Mouse (Mus musculus) CD4-positive, CD25-positive, alpha-beta regulatory T cell, adult 2 months (primary cell): ENCODE data around the gene Sik3.
"Not testable (repeated sequence)": the region's sequence is repeated elsewhere in the genome, so short reads cannot be mapped to it uniquely, and the experiment has no call there.

Experiments
- DNase-seq: peaks from one replicate; pipeline ENCODE4 v3.0.0-alpha.2; 2012; ENCODE audit warnings: low read depth, low spot score

Sik3 gene

DNA sequence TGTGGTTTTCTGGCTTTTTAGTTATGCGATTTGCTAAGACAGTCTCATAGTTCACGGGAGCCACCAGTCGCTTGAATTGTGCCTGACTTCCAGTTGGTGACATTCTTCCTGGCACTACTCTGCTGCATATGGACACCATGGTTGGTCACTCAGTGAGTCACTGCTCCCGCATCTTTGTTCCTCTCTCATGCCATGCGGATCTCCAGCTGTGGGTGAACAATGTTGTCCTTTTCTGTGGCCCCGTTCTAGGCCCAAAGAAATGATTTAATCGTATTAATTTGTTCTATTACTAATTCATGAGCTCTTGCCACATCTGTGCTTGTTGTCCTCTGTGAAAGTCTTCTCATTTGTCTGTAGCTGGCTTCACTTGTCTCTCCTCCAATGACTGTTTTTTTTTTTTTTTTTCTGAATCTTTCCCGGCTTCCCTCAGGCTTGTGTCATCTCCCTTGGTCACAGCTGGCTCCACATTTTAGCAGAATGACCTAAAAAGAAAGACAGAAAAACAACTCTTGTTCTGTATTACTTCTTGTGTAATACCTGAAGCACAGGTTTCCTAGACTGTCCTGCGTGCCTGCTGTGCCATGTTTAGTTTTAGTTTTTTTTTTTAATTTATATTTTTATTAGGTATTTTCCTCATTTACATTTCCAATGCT lies 40.5 kb downstream of the Sik3 start:
- DNase-seq: no peak

DNA sequence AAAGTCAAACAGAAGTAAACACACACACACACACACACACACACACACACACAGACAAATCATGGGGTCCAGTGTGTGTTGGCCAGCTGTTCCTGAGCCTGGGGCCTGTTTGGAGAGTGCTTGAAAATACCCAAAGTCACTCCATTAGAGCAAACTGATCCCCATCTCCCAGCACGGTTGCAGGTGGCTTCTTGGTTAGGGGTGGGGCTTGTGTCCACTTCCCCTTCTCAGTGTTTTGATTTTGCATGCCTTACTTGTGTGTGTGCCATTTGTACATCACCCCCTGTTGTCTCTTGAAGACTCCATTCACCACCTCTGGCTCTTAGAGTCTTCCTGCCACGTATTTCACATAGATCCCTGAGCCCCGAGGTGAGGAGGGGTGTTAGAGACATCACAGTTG lies 45.4 kb downstream of the Sik3 start:
- no peak for DNase-seq

DNA sequence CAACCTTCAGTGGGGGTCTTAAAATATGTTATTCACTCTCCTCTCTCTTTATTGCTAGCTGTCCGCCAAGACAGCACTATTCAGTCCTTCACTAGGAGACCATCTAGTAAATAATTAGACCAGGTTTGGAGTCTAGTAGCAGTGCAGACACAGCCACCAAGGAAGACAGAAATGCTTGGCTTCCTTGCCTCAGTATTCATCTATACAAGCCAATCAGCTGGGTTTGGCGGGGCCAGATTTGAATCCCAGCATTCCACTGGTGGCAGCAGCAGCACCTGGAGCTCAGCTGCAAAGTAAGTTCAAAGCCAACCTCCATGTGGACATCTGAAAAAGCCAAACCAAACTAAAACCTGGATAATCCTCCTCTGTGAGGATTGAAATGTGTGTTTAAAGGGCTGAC lies 47.6 kb downstream of the Sik3 start:
- no peak for DNase-seq

DNA sequence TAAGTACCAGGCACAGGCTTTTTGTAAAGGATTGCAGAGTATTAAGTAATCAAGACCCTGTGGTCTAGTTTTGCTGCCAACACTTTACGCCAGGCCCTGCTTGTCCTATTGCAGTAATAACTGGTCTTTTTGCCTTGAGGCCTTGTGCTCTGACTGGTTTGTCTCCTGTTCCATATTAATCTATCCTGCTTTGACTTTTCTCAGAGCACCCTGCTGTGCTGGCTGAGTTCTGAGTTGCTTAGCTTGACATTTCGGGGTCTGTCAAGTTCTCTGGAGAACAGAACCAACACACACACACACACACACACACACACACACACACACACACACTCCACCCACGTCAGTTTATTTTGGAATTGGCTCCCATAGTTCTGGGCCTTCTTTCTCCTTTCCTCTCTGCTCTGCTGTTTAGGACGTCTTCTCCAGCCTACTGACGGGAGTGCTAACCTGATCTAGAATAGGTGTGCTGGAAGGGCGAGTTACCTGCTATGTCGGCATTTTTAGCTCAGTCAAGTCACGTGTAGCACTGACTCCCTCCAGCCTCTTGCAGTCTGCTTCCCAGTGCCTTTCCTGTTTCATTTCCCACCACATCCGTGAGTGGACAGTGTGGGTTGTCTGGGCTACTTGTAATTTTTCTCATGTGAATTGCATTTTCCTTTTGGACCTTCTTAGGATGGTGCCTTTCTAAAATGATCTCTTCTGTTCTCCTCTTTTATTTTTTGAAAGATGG lies 49.2 kb downstream of the Sik3 start:
- DNase-seq: no peak

DNA sequence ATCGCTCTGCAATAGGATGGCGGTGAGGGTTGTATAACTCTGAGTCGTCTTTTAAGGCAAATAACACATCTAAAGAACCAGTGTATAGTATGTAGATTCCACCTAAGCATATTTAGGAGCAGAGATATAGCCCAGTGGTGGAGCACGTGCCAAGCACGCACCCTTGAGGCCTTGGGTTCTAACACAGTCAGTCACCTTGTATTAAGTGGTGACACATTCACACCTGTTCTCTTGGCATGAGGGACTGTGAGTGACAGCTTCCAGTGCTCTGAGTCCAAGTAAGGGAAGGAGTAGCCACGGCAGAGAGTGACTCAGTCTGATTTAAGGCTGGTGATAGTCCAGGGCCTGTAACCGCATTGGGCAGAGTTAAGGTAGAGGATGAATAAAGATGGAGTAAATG lies 51.7 kb downstream of the Sik3 start:
- no peak for DNase-seq

DNA sequence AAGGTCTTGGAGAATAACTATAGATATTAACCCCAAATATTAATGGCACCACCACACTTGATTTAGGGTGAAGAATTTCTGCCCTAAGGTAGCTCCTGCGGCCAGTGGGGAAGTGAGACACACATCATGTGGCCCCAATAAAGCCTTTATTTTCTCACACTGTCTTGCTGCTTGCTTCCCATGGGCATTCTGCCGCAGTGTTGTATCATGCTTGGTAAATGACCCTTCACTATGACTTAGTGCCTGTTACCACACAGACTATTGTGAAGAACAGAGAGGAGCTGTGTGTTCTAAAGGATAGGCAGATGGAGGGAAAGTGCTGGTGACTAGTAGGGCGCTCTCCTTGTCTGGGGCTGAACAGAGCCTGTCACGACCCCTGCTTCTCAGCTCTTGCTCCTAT lies 54.1 kb downstream of the Sik3 start:
- DNase-seq: no peak

DNA sequence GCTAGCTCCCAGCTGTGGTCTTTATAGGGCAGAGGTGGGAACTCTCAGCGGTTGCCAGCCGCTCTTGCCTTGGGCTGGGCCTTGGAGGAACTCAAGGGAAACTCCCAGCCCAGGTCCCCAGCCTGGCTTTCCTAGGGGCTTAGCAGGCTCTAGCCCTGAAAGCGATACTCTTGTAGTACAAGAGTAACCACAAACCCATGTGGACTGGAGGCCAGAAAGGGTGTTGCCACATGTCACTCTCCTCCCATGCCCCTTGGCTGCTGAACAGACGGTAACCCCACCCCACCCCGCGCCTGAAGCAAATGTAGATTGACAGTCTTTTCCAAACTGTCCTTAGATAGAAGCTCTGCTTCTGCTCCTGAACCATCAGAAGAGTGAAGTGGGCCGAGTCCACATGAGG lies 55.1 kb downstream of the Sik3 start:
- no peak for DNase-seq

DNA sequence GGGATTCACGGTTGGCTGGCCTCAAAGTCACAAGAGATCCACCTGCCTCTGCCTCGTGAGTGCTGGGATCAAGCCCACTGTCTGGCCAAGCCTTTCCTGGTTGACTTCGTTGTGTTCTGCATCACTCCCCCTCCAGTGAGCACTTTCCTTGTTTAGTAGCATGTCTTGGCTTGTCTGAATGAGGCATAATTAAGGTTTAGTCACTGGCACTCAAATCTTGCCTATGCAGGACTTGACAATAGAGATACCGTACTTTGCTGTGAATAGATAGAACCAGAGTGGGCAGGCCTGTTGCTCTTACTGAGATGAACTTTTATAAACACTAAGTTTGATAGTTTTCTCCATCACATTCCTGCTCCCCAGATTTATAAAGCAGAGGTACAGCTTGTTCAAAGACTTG lies 56.4 kb downstream of the Sik3 start:
- no peak for DNase-seq

DNA sequence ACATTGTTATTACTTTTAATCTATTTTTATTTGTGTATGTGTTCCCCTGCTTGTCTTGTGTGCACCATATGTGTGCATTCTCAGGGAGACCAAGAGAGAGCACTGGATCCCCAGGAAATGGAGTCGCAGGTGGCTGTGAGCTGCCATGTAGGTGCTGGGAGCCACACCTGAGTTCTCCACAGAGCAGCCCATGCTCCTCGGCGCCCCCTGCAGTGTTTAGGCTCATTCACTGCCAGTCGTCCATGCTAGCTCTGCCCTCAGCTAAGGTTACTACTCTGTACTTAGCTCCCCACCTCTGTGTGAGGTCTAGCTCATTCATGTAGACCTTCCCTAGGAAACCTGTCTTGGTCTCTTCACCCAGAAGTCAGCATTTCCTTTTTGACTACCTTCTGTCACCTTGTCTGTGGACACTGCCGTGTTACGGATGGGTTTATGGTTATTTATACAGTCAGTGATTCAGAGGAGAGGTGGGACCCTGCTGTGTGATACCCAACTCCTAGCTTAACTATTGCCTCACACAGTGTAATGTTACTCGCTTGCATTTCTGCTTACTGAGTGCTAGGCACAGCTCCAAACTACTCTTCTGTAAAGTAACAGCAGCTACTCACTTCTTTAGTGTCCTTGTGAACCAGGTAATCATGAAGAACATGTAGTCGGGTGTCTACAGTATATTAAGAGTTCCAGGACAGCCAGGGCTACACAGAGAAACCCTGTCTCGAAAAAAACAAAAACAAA lies 59.6 kb downstream of the Sik3 start:
- peak; percentile 37 for DNase-seq

DNA sequence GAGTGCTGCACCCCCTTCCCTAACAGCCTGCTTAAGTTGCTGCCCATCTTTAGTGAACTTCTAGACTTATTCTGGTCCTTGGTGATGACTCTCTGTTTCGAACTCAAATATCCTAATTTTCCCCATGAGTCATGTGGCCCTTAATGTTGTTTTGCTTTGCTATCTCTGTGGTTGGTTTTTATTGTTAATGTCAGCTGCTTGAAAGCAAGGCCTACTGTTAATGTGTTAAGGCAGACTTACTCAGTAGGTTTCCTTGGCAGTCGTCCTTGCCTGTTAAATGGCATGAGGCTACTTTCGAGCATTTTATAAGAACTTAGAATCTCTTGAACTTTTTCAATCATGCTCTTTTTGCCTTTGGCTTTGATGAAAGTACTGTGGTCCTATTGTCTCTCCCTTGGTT lies 60.8 kb downstream of the Sik3 start:
- peak; percentile 22 for DNase-seq

DNA sequence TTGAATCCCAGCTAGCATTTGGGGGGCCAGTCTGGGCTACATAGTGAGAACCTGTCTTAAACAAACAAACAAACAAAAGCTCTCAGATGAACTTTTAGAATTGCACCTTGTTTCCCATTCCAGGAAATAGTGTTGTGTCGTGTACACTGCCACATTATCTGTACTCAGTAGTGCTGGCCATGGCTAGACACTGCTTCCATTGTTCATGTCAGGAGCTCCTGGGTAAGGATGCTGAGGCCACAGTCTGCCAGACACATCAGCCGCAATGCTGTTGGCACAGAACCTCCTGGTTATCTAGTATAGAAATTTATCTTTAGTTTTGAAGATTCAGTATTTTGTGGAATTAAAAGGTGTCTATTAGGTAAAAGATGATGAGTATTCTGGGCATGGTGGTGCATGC lies 63.0 kb downstream of the Sik3 start:
- no peak for DNase-seq

DNA sequence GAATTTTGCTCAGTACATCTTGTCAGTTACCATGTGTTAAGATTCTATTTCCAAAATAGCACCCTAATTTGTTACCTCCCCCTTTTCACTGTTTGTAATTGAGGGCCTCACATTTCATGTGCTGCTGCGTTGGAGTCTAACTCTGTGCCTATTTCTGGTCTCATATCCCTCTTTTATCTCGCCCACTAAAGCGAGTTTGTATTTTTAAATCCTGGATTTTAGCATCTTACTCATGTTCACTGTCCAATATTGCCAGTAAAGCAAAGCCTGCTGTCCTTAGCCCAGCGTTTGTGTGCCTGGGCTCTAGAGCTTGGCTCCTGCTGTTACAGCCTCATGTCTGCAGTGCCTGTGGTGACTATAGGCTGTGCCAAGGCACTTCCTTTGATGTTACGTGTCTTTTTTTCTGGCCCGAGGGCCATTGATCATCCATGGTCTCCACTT lies 69.8 kb downstream of the Sik3 start:
- DNase-seq: no peak

DNA sequence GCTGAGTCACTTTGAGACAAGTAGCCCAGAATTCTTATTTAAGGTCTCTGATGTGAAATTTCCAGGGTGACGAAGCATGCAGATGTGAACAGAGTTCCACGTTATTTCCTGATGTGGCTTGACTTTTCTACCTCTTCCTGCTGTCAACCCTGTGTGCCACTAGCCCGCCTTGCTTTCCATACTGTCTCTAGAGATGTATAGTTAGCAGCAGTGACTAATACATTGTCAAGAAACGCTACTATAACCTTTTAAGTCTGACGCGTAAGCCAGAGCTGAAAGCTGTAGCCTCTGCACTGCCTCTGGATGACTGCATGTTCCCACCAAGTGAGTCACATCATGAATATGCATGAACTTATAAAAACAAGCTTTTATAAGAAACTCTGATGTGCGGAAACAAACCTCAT lies 70.9 kb downstream of the Sik3 start:
- peak; percentile 67 for DNase-seq

DNA sequence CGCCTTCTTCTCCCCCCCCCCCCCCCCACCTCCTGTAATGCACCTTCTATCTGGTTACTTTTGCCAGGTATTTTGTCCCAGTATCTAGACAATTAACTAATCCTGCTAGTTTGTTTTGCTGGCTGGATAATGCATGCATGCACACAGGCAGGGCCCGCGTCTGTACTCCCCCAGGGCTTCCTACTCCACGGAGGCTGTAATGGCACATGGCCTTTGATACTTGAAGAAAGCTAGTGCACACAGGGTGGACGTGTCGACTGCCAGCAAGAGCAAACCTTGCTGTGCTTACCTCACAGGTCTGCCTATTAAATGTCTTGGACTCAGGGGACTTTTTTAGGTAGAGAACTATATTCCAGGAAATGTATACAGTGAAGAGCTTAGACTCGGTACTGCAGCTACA lies 73.3 kb downstream of the Sik3 start:
- DNase-seq: no peak

DNA sequence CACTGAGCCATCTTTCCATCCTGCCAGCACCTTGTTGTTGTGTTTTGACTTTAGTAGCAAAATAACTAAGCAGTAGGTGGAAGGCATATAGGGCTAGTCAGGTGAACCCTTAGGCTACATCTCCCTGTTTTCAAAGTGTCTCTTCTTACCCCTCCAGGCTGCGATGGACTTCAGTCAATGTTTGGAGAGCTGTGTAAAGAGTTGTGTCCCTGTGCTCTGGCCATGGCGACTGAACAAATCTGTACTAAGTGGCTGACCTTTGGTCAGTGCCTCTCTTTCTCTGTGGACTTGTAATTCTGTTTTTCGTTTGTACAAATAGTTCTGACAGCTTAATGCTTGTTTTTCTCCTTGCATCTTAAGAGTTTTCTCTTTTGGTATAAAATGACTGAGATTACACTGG lies 74.2 kb downstream of the Sik3 start:
- no peak for DNase-seq

DNA sequence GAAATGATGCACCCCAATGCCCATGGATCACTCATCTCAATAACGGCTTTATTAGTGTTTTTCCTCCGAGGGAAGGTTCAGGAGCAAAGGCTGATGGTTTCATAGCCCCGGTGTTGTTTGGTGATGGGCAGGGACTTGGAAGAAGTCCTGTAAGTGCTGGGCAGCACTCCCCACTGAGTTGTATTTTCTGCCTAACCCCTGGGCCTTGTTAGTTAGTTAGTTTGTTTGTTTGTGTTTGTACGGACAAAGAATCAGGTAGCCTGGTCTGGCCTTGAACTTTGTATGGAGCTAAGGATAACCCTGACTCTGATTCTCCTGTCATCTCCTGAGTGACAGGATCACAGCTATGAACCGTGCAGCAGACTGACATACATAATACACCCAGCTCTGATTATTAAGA lies 74.8 kb downstream of the Sik3 start:
- DNase-seq: no peak

DNA sequence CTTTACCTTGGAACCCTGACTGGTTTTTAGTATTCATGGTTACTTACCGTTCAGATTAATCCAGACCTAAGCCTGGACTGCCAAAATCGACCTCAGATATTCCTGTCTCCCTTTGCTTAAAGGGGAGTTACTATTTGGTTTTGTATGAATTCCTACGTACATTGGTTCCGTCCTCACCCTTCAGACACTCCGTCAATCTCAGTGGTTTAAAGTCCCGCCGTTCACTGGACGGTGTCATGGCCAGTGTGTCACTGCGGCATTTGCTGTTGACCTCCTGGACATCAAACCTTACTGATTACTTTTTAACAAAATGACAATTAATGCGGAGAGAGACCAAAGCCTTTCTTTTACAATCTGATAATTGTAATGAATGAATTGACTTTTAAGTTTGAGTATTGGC lies 76.1 kb downstream of the Sik3 start:
- no peak for DNase-seq

DNA sequence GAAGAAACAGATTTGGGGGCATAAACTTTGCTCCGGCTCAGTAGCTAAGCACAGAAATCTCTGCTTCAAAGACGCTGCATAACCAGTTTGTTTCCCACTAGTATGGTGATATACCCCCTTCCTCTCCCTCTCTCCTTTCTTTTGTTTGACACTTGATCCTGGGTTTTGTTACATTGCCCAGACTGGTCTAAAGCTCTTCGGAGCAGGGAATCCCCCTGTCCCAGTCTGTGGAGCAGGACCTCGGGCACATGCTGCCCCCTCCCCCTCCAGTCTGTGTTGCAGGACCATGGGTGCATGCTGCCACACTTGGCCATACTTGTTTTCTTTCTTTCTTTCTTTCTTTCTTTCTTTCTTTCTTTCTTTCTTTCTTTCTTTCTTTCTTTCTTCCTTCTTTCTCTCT lies 77.4 kb downstream of the Sik3 start:
- no peak for DNase-seq

DNA sequence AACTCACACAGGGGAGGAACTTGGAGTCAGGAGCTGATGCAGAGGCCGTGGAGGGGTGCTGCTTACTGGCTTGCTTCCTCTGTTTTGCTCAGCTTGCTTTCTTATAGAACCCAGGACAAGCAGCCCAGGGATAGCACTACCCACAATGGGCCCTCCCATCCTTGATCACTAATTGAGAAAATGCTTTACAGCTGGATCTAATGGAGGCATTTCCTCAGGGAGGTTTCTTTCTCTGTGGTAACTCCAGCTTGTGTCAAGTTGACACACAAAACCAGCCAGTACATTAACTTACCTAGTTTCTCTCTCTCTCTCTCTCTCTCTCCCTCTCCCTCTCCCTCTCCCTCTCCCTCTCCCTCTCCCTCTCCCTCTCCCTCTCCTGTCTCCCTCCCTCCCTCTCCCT lies 78.5 kb downstream of the Sik3 start:
- not testable (repeated sequence) for DNase-seq

DNA sequence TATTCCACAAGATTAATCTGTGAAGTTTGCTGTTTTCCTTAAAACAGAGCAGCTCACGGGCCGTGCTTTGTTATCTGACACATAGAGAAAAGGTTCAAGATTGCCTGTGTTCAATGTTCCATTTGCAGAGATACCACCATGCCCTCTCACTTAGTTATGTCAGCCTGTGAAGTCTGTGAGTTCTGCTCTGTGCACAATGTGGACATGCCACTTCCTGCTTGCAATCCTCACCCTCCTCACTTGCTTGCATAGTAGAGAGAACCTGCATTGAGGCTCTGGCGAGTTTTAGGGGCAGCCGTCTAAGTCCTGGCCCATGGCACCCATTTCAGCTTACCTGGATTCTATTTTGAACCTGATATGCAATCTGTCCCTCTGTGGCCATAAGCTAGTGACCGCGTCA lies 80.0 kb downstream of the Sik3 start:
- DNase-seq: no peak

DNA sequence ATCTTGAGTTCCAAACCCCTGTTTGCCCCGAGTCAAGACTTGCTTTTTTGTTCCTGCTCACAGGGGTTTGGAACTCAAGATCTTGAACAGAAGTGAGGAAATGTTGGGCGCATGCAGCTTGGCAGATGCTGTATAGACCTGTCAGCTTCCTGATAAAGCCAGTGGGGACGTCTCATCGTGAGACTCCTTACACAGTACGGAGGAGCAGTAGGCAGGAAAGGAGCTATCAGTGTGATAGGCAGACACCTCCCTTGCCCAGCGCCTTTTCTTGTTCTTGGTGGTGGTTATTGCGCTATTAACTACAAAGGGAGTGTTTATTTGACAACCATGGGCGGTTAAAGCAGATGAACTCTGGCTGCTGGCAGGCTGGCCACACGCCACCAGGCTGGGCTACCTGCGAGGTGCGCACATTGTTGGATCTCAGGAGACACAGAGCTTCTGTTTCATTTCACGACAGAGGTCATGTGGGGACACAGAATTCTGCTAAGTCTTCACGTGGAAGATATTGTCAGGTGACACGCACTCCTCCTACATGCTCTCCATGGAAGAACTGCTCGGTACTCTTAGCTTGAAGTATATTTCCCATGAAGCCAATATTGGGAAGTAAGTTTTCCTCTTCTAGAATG lies 85.9 kb downstream of the Sik3 start:
- no peak for DNase-seq

DNA sequence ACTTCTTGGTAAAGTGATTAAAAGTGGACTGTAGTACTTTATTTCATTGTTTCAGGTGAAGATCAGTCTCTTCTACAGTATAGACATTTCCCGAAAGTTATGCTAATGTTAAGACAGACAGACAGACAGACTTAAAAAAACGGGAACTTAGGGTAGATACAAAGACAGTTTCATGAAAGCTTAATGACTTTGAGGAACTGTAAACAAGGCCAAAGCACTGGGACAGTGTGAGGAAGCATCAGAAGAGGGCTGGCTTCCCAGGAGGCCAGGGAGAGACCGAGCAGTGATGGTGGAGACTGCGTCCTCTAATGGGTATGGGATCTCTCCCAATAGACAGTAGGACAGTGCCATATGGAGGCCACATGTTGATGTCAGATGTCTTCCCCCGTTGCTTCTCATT lies 86.5 kb downstream of the Sik3 start:
- no peak for DNase-seq

DNA sequence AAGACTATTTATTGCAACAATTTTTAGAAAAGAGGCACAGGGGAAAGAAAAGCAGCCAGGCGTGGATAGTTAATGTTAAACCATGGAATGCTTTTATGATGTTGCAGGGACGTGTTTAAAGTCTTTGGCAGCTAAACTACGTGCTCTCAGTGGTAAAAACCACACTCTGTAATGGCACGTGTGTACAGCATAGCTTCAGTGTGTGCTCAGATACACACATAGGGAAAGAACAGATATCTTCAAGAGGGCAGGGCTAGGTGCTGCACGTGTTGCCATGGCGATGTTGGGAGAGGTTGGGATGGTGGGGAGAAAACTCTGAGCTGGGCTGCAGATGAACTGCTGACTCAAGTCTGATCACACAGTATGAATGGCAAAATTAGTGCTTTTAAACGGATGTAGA lies 90.5 kb downstream of the Sik3 start:
- no peak for DNase-seq
